Mouse (Mus musculus): Measurements from ENCODE around the gene Tmed2.
A peak's percentile ranks its signal among the peaks of the same experiment; 100 is the strongest.
"Not testable (repeated sequence)": the region's sequence is repeated elsewhere in the genome, so short reads cannot be mapped to it uniquely, and the experiment has no call there.

Gene Tmed2

DNA sequence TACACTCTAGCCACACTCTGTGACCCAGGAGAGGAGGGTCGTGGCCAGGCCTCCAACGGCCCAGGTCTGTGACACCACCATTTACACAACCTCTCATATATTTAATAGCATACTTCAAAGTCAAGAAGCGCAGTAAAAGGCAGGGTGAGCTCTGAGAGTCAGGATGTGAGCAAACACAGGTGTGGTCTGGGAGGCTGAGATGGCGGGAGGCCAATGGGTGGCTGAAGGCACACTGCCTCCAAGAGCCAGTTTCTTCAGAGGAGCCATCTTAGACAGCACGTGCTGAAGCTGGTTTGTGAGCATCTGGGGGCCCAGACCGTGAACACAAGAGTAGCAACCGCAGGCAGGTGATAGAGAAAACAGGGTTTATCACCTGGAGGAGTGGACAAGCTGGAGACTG, 35.0 kb downstream of the Tmed2 start:
- no peak for DNase-seq (ENCODE audit: low spot score in 2 of 2)

DNA sequence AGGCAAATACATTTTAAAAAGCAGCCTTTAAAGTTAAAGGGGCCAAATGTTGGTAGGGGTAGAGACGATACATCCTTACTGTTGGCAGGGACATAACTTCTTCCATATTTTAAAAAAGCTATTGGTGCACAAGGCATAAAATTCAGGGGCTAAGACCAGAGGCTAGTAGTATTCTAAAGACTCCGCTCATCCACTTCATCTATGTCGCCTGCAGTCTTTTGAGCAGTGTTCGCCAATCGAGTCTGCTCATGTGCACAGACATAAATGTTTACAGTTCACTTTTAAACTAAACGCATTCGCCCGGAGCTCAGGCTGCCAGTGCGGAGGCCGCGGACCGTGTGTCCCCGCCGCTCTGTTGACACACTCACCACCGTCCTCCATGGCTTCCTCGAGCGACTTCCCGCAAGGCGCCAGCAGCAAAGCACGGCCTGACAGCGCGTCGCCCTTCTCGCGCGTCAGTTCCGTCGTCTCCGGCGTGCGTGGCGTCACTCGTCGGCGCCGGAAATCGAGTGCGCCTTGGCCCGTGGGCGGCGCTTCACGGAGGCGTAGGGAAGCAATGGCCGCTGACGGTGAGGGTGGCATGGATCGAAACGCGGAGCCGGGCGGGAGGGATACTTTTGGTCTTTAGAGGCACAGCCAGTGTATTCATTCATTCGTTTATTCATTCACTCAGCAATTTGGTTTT, 38.3 kb downstream of the Tmed2 start, which contains the start of the genes Eif2b1 and Gtf2h3:
Eif2b1 (minus strand) TSS at position 499 of the 685 bp plus-strand sequence.
Gtf2h3 (plus strand) TSS at position 508 of the 685 bp plus-strand sequence.
- DNase-seq (ENCODE audit: low spot score in 2 of 2) = peak; percentile 96

DNA sequence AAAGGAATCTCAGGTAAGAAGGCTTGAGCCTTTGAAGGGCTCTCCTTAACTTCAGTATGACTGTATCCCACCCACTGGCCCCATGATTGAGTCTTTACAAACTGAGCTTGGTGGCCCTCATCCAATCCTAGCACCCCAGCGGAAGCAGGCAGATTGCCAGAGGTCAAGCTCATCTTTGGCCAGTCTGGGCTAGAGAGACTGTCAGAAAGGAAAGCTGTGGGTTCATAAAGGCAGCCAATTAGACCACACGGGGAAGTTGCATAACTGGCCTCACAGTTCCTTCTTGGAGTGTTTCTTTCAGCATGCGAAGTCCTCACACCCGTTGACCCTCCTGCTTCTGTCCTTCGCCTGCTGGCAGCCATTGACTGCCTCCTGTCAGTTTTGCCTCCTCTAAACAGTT, 42.0 kb downstream of the Tmed2 start:
- no peak for DNase-seq (ENCODE audit: low spot score in 2 of 2)

DNA sequence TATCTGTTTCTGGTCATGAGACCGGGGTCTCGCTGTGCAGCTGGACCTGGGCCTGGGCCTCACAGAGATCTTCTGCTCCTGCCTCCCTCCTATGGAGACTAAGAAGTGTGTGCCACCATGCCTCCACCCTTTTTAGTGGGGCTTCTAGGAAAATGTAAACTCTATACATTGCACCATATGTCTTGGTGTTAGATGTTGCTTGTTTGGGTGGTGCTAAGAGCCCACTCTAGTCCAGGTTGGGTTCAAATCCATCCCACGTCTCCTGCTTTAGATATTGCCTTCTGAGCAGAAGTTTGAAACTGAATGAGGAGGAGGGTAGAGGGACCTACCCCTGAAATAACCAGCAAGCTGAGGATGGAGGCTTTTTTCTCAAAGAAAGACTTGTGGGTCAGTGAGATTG, 52.3 kb downstream of the Tmed2 start:
- DNase-seq (ENCODE audit: low spot score in 2 of 2) = no peak

DNA sequence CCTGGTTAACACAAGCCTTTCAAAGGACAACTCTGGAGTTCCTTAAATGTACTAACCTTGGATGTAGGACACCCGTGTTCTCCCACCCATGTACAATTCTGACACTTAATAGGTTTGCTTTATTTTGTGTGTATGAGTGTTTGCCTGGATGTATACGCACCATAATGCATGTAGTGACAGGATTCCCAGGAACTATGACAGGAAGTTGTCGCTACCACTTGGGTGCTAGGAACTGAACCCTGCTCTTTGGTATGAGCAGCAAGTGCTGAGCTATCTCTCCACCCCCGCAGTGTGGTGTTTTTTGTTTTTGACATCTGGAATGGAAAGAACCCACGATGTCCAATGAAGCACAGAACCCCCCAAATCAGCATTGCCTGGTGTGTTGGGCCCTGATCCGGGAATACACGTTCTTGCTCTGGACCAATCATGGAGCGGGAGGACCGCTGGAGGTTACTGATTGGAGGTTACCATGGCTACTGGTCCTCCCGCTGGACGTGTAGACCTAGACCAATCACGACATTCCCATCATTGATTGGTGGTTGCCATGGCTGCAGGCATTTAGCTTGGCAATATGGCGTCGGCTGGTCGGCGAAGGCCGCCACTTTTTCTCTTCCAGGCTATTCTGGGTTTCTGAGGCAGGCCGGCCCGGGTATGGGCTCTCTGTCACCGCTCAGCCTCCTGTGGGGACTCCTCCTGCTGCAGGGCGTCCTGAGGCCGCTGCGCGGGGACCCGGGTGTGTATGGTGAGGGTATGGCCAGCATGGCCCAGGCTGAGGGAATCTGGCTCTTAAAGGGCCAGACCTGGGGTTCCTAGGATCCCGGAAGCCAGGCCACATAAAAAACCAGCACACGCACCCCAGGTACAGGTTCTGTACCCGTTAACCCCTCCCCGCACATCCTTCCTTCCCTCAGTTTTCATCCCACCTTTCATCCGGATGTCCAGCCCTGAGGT, 58.0 kb downstream of the Tmed2 start:
- peak; percentile 97 to 99 for DNase-seq (ENCODE audit: low spot score in 2 of 2)

DNA sequence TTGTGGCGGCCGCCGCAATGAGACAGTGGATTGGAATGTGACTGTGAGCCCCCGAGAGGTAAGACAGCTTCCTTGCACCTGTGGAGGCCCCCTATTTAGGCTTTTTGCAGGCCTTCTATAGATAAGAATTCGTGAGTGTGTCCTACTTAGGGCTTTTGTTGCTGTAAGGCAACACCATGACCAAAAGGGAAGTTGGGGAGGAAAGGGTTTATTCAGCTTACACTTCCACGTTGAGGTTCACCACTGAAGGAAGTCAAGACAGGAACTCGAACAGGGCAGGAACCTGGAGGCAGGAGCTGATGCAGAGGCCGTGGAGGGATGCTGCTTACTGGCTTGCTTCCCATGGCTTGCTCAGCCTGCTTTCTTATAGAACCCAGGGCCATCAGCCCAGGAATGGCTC, 59.2 kb downstream of the Tmed2 start:
- not testable (repeated sequence) for DNase-seq (ENCODE audit: low spot score in 2 of 2)
